Mouse (Mus musculus): ENCODE results near the gene Slc1a3. TPM values are rescaled to one million over a fixed set of nuclear protein-coding genes. Genes with fewer than 3 reads are reported as not detected.

Slc1a3 gene
- polyA plus RNA-seq, 1 experiment = 22.8 TPM

- TF ChIP-seq CTCF (IDR thresholded peaks at IDR 0.05; ENCODE audit: borderline replicate concordance, insufficient read depth, low read length) (no peak), POLR2A (IDR thresholded peaks at IDR 0.05; ENCODE audit: low read depth, low read length) (no peak)
- H3K27ac ChIP-seq (ENCODE audit: insufficient read depth, low read length) = no peak overlapping the region
- no peak overlapping the region for H3K4me3 ChIP-seq (ENCODE audit: insufficient read depth, low read length)
- no peaks in the 10 kb centered on the region for H3K4me1 ChIP-seq (ENCODE audit: control insufficient read depth, insufficient read depth, low read length)
Observed at GRCm38 (mm10) chr15:8728861-8729260, 18.3 kb upstream of the Slc1a3 start.

- TF ChIP-seq CTCF (IDR thresholded peaks at IDR 0.05; ENCODE audit: borderline replicate concordance, insufficient read depth, low read length) (no peak), POLR2A (IDR thresholded peaks at IDR 0.05; ENCODE audit: low read depth, low read length) (no peak)
- Histone ChIP-seq H3K4me1 (ENCODE audit: control insufficient read depth, insufficient read depth, low read length) (0 out of 2 replicates have a peak, but pooled peaks cover 4% of the 10 kb centered on the region), H3K27ac (ENCODE audit: insufficient read depth, low read length) (no peak overlapping the region), H3K4me3 (ENCODE audit: insufficient read depth, low read length) (no peak overlapping the region)
Observed at GRCm38 (mm10) chr15:8722386-8723100, 12.0 kb upstream of the Slc1a3 start.

GRCm38 (mm10) chr15:8721746-8722145 lies 11.2 kb upstream of the Slc1a3 start:
- no peak overlapping the region for H3K4me3 ChIP-seq (ENCODE audit: insufficient read depth, low read length)
- TF ChIP-seq POLR2A (IDR thresholded peaks at IDR 0.05; ENCODE audit: low read depth, low read length) (no peak), CTCF (IDR thresholded peaks at IDR 0.05; ENCODE audit: borderline replicate concordance, insufficient read depth, low read length) (no peak)
- 0 out of 2 replicates have a peak, but pooled peaks cover 6% of the 10 kb centered on the region for H3K4me1 ChIP-seq (ENCODE audit: control insufficient read depth, insufficient read depth, low read length)
- no peak overlapping the region for H3K27ac ChIP-seq (ENCODE audit: insufficient read depth, low read length)

GRCm38 (mm10) chr15:8721005-8721404 lies 10.4 kb upstream of the Slc1a3 start:
- no peak overlapping the region for H3K4me3 ChIP-seq (ENCODE audit: insufficient read depth, low read length)
- no peak overlapping the region for H3K27ac ChIP-seq (ENCODE audit: insufficient read depth, low read length)
- TF ChIP-seq POLR2A (IDR thresholded peaks at IDR 0.05; ENCODE audit: low read depth, low read length) (no peak), CTCF (IDR thresholded peaks at IDR 0.05; ENCODE audit: borderline replicate concordance, insufficient read depth, low read length) (no peak)
- H3K4me1 ChIP-seq (ENCODE audit: control insufficient read depth, insufficient read depth, low read length) = 0 out of 2 replicates have a peak, but pooled peaks cover 6% of the 10 kb centered on the region

- Histone ChIP-seq H3K27ac (ENCODE audit: insufficient read depth, low read length) (no peak overlapping the region), H3K4me1 (ENCODE audit: control insufficient read depth, insufficient read depth, low read length) (0 out of 2 replicates have a peak, but pooled peaks cover 6% of the 10 kb centered on the region), H3K4me3 (ENCODE audit: insufficient read depth, low read length) (no peak overlapping the region)
- TF ChIP-seq POLR2A (IDR thresholded peaks at IDR 0.05; ENCODE audit: low read depth, low read length) (no peak), CTCF (IDR thresholded peaks at IDR 0.05; ENCODE audit: borderline replicate concordance, insufficient read depth, low read length) (no peak)
Observed at GRCm38 (mm10) chr15:8718496-8718895, 7.9 kb upstream of the Slc1a3 start.

- H3K4me3 ChIP-seq (ENCODE audit: insufficient read depth, low read length) = no peak overlapping the region
- 0 out of 2 replicates have a peak, but pooled peaks cover 2% of the 10 kb centered on the region for H3K4me1 ChIP-seq (ENCODE audit: control insufficient read depth, insufficient read depth, low read length)
- 0 out of 2 replicates have a peak overlapping the region, but pooled peaks have one; percentile 22 for H3K27ac ChIP-seq (ENCODE audit: insufficient read depth, low read length)
- no peak for TF ChIP-seq CTCF (IDR thresholded peaks at IDR 0.05; ENCODE audit: borderline replicate concordance, insufficient read depth, low read length)
- TF ChIP-seq POLR2A (IDR thresholded peaks at IDR 0.05; ENCODE audit: low read depth, low read length) = no peak
Observed at GRCm38 (mm10) chr15:8717021-8717571, 6.5 kb upstream of the Slc1a3 start.

GRCm38 (mm10) chr15:8716330-8716964 lies 5.9 kb upstream of the Slc1a3 start:
- Histone ChIP-seq H3K27ac (ENCODE audit: insufficient read depth, low read length) (peak overlapping the region; percentile 22; the same call in 1 of the 2 replicates), H3K4me3 (ENCODE audit: insufficient read depth, low read length) (no peak overlapping the region)

GRCm38 (mm10) chr15:8715666-8716065 lies 5.1 kb upstream of the Slc1a3 start:
- 0 out of 2 replicates have a peak, but pooled peaks cover 2% of the 10 kb centered on the region for H3K4me1 ChIP-seq (ENCODE audit: control insufficient read depth, insufficient read depth, low read length)
- TF ChIP-seq POLR2A (IDR thresholded peaks at IDR 0.05; ENCODE audit: low read depth, low read length) (no peak), CTCF (IDR thresholded peaks at IDR 0.05; ENCODE audit: borderline replicate concordance, insufficient read depth, low read length) (no peak)
- H3K4me3 ChIP-seq (ENCODE audit: insufficient read depth, low read length) = no peak overlapping the region
- H3K27ac ChIP-seq (ENCODE audit: insufficient read depth, low read length) = no peak overlapping the region

More at GRCm38 (mm10) chr15:8716330-8716964, 5.9 kb upstream of the Slc1a3 start:
- no peak for TF ChIP-seq POLR2A (IDR thresholded peaks at IDR 0.05; ENCODE audit: low read depth, low read length)
- TF ChIP-seq CTCF (IDR thresholded peaks at IDR 0.05; ENCODE audit: borderline replicate concordance, insufficient read depth, low read length) = no peak
- 0 out of 2 replicates have a peak, but pooled peaks cover 2% of the 10 kb centered on the region for H3K4me1 ChIP-seq (ENCODE audit: control insufficient read depth, insufficient read depth, low read length)

- no peak overlapping the region for H3K4me3 ChIP-seq (ENCODE audit: insufficient read depth, low read length)
- TF ChIP-seq POLR2A (IDR thresholded peaks at IDR 0.05; ENCODE audit: low read depth, low read length) (no peak), CTCF (IDR thresholded peaks at IDR 0.05; ENCODE audit: borderline replicate concordance, insufficient read depth, low read length) (no peak)
- no peak overlapping the region for H3K27ac ChIP-seq (ENCODE audit: insufficient read depth, low read length)
- H3K4me1 ChIP-seq (ENCODE audit: control insufficient read depth, insufficient read depth, low read length) = 0 out of 2 replicates have a peak, but pooled peaks cover 2% of the 10 kb centered on the region
Observed at GRCm38 (mm10) chr15:8712433-8712984, 1.9 kb upstream of the Slc1a3 start.
